Mouse (Mus musculus): Measurements from ENCODE around the gene Zkscan5.
"Not testable (repeated sequence)": the region's sequence is repeated elsewhere in the genome, so short reads cannot be mapped to it uniquely, and the experiment has no call there.

Gene Zkscan5

DNA sequence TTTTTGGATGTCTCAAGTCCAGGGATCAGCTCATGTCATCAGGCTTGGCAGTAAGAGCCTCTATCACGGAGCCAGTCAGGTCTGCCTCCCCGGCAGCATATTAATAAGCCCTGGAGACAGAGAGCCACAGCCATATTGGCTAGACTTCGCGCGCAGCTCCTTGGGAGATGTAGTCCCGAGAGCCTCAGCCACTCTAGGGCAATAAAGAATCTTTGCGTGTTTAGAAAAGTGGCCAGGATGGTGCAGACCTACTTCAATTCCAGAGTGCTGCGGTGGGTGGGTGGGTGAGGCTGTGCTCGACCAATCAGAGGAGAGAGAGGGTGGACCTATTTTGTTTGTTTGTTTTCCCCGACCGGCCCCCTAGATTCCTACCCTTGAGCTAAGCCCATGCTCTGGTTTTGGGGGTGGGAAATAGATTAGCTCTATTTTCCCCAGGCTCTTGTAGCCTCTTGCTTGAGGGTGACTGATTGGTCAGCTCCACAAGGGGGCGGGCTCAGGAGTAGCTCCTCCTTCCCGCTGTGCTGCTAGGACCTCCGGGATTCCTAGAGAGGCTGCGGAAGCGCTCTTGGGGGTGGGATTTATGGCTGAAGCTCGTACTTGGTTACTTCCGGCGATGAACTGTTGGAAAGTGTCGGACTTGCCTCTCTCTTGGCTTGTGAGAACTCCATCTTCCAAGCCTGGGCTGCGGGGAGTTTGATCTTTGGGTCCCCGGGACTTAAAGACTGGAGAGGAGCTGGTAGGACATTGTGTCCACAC is at the start of gene Zkscan5:
Zkscan5 (plus strand) TSS at position 627 of the 756 bp plus-strand sequence.
- DNase-seq, result peak; percentile 98 to 99

DNA sequence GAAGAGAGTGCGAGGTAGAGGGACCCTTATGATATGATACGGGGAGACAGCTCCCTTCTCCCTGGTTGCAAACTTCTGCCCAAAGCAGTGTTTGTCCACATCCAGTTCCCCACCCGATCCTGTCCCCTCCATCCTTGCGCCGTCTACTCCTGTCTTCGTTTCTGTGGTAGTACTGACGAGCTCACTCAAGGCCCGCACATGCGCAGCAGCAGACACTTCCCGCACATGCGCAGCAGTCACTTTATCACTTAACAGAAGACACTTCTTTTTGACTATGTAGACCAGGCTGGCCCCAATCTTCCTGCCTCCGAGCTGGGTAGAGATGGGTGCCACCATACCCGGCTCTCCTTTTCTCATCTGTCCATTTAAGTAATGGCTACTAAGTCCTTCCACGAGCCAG is 43.0 kb upstream of the Zkscan5 start:
- DNase-seq, result no peak

DNA sequence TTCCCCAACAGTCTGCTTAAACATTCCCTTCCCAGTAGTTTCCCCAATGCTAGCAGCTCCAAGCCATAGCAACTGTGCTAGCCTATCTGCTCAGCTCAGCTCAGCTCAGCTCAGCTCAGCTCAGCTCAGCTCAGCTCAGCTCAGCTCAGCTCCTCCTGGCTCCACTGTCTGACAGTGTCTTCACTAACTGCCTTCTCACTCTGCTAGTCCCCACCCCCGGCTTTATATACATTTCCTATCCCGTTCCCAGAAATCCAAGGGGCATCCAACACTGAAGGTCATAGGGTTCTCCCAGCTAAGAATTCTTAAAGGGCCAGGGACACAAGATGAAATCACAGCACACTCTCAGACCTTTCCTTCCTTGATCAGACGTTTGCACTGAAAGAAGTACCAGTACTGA is 39.7 kb upstream of the Zkscan5 start:
- no peak for DNase-seq

DNA sequence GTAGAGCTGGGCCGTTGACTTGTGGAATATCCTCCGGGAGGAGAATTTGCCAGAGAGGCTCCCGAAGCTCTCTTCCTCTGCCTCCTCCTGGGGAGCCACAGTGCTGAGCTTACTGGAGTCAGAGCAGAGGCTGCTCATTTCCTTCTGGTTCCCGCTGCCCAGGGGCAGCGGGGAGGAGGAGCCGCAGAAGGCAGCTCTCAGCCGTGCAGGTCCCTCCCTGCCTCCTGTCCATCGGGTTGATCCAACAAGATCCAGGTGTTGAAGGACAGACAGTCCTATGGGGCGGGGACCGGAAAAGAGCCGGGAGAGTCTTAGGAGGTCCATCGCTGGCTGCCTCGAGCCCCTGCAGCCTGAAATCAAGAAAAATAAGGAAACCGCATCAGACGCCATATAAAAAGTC is 39.2 kb upstream of the Zkscan5 start:
- DNase-seq, result no peak

DNA sequence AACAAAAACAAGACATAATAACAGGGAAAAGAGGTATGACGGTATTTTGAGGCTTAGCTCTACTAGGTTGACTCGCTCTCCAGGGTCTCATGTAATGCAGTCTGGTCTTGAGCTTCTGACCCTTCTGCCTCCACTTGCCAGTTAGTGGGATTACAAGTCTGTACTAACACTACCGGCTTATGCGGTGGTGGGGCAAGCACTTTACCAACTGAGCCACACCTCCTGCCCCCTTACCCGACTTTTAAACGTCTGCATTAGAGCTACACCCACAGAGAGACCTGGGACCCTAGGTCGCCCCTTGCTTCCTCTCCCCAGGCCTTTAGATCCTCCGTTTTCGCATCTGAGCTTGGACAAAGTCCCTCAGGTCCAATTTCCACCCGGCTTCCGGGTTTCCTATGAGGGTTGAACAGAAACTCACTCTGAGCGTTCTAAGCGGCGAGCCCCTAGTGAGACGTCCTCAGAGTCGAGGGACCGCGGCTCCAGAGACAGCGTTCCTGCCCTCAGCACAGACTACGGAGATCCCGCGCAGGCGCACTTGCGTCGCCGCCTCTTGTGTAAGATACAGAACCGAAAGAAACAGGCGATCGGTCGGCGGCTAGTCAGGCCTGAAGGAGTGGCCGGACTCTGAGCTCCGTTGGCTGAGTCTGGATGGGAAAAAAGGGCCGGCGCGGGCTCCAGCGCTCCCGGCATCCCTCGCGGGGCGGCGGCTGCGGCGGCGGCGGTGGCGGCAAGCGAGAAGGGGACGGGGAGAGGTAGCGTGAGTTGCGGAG is 37.6 kb upstream of the Zkscan5 start, which contains the start of the genes Ptcd1 and Cpsf4:
Ptcd1 (minus strand) TSS at position 573 of the 770 bp plus-strand sequence.
Cpsf4 (plus strand) TSS at position 678 of the 770 bp plus-strand sequence.
- DNase-seq, result peak; percentile 99

DNA sequence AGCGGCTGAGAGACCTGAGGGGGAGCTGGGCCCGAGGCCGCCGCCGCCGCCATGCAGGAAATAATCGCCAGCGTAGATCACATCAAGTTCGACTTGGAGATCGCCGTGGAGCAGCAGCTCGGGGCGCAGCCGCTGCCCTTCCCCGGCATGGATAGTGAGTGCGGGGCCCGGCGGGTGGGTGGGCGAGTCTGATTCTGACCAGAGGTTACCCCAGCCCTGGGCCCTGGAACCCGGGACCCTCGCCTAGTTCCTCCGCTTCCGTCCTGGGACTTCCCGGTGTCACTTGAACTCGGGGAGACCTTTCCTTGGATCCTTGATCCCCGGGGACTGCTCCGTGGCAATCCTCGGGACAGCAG is 37.1 kb upstream of the Zkscan5 start:
- DNase-seq, result no peak

DNA sequence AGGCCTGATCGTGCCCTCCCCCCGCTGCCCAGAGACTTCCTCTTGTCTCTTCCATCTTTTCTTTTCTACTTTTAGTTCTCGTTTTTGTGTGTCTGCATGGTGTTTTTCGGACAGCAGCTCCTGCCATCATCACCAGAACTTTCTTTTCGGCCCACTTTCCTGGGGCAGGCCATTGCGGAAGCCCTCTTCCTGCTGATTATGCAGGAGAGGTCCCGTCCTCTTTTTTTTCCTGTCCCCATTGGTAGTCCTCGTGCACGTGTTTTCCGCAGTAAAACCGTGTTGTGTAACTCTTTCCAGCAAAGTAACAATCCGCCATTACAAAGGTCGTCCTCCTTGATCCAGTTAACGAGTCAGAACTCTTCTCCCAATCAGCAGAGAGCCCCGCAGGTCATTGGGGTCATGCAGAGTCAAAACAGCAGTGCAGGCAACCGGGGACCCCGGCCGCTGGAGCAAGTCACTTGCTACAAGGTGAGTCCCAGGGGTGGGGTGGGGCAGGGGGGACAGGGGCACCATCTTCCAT is 25.8 kb upstream of the Zkscan5 start:
- peak in 1 of 2 experiments; percentile 18 for DNase-seq

DNA sequence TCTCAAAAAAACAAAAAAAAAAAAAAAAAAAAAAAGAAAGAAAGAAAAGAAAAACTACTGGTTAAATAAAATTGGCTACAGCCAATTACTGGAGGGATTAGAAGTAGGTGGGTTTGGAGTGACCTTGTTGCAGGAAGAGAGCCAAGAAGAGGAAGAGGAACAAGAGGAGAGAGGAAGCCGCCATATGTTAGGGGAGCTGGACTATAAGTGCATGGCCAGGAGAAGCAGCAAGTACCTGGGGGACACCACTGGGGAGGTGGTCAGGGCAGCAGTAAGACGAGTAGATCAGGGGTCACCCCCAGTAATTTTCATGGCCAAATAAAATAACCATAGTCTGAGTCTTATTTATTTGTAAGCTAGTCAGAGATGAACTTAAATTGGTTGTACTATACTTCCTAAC is 19.1 kb upstream of the Zkscan5 start:
- DNase-seq, result no peak

DNA sequence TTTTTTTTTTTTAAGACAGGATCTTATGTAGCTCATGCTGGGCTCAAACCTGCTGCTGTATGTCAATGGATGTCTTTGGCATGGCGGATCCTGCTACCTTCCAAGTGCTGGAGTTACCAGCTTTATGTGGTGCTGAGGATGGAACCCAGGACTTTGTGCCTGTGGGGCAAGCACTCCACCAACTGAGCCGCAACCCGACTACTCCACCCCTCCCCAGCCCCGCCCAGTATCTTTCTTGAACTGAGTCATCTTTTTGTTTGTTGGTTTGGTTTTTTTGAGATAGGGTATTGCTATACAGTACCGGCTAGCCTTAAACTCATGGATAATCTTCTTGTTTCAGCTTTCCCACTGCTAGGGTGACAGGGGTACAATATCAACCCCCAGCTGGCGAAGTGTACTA is 14.9 kb upstream of the Zkscan5 start:
- no peak for DNase-seq

DNA sequence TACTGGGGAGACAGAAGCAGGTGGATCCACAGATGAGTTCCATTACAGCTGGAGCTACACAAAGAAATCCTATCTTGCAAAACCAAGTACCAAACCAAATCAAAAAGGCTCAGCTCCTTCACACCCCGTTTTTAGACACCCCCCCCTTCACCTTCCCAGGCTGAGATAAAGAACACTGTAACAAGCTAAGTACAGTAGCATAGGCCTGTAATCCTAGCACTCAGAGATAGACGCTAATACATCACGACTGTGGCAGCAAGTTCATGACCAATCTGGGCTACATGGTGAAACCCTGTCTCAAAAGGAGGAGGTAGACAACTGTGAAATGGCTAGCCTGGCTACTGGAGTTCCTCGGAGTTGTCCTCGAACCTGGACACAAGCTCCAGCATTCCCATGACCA is 14.0 kb upstream of the Zkscan5 start:
- no peak for DNase-seq

DNA sequence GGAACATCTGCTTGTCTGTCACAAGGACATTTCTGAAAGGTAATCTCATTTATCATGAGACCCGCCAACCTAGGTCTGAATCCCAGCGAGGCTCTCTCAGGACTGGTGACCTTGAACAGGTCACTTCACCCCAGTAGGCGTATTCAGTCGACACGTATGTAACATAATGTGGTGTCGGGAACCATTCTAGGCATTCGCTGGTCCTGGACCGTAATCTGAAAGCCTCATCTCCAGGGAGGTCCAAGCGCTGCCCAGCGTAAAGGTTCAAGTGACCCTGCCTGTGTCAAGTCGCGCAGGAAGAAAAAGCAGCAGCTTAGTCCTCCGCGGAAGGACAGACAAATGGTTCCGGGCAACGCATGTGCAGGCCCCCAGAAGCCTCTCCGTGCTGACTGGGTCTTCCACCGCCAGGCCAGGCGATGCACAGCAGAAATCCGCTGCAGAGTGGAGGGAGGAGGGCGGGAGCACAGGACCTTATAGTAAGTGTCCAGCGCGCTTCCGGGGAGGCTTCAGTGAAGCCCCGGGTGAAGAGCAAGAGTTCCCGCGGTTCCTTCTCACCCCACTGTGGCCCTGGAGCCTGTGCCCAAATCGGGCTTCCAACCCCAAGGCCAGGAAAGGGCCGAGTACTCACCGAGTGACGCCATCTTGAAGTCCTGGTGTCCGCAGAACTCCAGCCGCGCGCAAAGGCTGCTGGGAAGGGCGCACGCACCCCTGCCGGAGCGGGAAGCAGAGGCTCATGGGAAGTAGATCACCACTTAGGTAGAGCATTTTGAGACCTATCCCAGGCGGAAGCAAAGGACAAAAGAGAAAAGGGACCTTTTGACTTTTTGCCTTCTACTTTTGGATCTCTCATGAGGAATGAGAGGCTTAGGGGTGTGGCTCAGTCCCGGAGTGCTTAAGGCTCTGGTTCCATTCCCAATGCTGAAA is 13.2 kb upstream of the Zkscan5 start:
- DNase-seq, result peak; percentile 93

DNA sequence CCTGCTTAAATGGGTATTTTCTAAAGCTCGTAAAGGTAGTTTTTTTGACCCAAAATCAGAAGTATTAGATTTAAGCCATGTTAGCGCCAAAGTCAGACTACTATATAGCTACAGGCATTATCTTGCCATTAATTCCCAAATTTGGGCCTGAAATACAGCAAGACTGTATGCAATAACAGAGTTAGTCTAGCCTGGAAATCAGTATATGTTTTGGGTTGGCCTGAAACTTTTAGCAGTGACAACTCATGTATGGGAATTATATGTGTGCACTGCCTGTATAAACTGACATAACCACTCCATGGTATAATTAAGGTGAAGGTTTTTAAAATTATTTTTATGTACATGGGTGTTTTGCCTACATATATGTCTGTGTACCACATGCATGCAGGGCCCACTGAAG is 12.4 kb upstream of the Zkscan5 start, which contains the start of gene Atp5j2:
Atp5j2 (minus strand) TSS at position 101 of the 400 bp plus-strand sequence.
- no peak for DNase-seq

DNA sequence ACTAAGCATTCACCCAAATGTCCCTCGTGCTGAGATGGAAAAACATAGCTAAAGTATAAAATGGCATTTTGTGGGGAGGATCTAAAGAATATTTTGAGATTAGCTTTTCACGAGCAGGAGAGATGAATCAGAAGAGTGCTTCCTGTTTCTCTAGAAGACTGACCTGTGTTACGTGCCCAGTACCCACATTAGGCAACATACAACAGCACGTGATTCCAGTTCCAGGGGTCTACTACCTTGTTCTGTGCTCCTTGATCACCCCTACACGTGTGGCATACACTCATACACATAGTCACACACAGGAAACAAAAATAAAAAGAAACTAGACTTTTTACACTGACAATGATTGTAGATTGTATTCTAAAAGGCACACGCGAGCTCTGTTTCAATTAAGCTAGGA is 4.0 kb upstream of the Zkscan5 start:
- DNase-seq, result no peak

DNA sequence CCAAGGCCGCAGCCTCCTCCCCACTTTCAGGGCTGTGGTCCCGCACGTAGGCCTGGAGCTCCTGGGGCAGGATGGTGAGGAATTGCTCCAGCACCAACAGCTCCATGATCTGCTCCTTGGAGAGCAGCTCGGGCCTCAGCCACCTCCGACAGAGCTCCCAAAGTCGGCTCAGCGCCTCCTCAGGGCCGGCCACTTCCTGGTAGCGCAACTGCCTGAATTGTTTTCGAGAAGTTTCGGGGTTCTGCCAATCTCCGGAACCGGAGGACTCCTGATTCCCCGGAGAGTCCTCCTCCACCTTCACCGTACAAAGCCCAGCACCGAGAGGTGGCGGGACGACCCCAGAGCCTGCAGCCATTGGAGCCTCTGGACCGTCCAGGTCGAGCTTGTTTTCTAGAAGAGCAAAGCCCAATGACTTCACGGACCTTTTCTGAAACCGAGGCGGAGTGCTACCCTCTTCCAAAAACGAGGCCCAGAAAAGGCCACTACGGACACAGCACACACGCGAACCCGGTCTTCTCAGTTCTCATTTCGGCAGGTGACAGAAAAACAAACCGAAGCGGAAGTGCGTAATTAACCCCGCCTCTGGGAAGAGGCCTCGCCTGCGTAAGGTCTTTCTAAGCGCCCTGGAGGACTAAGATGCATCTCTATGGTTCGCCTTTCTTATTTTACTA is 2.9 kb upstream of the Zkscan5 start, which contains the start of gene Zkscan14:
Zkscan14 (minus strand) TSS at position 548 of the 671 bp plus-strand sequence.
- peak; percentile 75 to 81 for DNase-seq

DNA sequence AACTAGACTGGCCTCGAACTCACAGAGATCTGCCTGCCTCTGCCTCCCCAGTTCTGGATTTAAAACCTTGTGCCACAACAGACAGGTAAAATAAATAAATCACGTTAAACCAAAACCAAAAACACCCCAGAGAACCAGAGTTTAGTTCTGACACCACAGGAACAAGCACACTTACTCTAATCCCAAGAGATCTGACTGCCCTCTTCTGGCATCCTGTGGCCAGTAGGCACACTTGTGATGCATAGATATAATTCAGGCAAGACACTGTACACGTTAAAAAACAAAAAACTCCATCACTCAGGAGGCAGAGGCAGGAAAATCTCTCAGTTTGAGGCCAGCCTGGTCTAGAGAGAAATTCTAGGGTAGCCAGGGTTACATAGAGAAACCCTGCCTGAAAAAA is 1.9 kb upstream of the Zkscan5 start:
- no peak for DNase-seq

DNA sequence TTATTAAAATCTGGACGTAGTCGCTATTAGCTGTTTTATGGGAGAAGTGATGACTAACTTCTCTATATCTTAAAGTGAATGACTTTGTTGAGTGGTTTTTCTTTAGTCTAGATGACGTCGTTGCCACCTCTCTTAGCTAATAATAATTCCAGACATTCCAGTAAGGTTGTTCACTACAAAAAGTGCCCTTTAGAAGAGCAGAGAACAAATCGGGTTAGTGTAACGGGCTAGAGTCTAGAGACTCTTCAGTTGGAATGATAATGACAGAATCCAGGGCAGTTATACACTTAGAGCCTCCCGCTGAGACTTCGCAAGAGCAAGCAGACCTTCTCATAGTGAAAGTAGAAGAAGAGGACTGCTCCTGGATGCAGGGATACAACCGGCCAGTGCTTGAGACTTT is 679 bp downstream of the Zkscan5 start:
- no peak for DNase-seq

DNA sequence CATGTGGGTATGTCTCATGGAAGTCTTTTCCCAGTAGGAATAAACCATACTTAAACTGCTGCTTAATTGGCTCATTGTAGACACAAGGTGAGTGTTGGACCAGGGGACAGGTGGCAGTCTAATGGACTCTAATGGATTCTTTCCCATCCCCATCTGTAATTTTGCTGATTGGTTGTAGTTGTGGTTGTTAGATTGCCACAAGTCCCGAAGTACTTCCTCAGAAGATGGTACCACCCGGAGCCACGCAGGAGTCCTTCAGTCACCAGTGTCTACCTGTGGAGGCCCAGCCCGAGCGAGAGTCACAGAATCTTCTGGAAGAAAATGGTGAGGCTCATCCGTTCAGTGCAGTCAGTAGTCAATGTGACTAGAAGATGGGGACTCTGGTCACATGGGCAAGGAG is 3.0 kb downstream of the Zkscan5 start:
- no peak for DNase-seq

DNA sequence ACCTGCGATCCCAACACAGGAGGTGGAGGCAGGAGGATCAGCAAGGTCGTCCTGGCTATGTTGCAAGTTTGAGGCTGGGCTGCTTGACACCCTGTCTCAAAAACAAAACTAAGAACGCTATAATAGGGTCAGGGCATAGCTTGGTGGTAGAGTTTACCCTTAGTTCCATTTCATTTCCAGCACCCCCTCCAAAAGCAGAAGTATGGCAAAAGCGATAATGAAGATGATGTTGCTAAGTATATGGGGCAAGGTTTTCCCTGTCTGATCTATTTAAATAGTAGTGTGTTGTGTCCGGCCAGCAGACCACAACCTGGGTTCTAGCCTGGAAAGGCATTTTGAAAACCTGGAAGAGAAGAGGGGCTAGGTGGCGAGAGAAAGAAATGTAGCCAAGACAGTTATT is 3.6 kb downstream of the Zkscan5 start:
- DNase-seq, result no peak

DNA sequence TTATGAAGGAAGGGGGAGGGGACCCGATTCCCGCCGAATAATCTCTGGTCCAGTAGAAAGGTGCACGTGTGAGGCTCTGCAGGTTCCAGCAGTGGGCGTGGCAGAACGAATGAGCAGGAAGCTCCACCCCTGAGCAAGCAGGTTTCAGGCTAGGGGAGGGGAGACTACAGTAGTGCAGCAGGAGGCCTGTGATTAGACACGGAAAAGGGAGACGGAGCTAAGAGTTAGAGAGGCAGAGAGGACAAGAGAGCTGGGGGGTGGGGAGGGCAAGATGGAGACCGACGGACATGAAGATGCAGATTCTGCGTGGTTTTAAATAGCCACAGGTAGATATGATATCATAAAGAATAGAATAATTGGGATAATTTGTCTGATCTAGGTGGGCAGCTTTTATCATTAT is 4.0 kb downstream of the Zkscan5 start:
- not testable (repeated sequence) for DNase-seq

DNA sequence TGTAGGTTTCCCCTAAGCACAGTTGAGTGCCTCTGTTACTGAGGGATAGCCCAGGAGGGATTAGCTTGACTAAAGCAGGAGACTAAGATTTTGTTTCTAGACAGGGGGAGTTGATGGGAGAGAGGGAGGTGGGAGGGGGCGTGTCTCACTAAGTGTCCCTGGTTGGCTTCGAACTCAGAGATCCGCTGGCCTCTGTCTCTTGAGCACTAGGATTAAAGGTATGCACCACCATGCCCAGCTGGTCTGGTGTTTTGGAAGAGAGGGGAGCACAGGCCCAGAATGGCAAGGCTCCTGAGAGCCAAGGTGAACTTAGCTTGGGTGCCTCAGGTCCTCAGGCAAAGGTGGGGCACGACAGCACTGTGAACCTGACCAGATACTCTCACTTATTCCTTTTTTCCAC is 7.0 kb downstream of the Zkscan5 start:
- no peak for DNase-seq

DNA sequence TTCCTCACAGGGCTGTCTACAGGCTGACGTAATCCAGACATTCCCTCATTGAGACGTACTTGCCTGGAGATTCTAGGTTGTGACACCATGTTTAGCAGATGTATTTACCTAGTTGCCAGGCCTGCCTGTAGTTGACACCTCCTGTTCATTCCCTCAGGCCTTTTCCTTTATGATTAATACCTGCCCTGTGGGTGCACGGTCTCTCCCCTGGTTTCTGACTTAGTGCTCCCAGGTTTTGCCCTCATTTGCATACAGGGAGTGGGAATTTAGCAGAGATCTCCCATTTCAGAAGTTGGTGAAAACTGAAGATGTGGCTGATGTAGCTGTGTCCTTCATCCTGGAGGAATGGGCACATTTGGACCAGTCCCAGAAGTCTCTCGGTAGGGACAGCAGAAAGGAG is 7.9 kb downstream of the Zkscan5 start:
- DNase-seq, result no peak

DNA sequence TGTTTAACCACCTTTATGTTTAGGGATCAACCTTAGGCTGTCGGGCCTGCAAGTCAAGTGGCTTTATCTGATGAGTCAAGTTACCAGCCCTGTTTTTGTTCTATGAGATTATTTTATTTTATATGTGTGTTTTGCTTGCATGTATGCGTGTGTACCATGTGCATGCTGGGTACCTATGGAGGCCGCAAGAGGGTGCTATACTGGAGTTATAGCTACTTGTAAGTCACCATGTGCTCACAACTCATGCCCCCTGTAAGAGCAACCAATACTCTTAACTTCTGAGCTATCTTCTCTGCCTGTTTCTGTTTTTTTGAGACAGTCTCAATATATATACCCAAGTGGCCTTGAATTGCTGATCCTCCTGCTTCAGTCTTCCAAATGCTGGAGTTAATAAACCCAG is 9.1 kb downstream of the Zkscan5 start:
- DNase-seq, result no peak
